Mouse (Mus musculus): ENCODE results near the gene Abhd15.

- TF ChIP-seq POLR2A (IDR thresholded peaks at IDR 0.05; ENCODE audit: low read depth, low read length) (no peak), CTCF (IDR thresholded peaks at IDR 0.05; ENCODE audit: extremely low read depth, insufficient read length, insufficient replicate concordance, low read depth, low read length) (no peak)
Measured at GRCm38 (mm10) chr11:77468397-77468796, 46.5 kb upstream of the Abhd15 start.

All from small intestine, adult 2 months (tissue).